Mouse (Mus musculus): Measurements from ENCODE around the gene Fam234b.

- no peak for TF ChIP-seq POLR2A (IDR thresholded peaks at IDR 0.05; ENCODE audit: borderline replicate concordance, extremely low read depth, insufficient read depth, insufficient read length, poor library complexity, severe bottlenecking)
- no peak for TF ChIP-seq CTCF (IDR thresholded peaks at IDR 0.05; ENCODE audit: borderline replicate concordance, extremely low read depth, insufficient read depth, insufficient read length)
These were observed 31.5 kb upstream of the Fam234b start for GRCm38 (mm10) chr6:135166262-135166661.
